Mouse (Mus musculus) MEL (cell line): Measurements from ENCODE around the gene Add1. TPM values are rescaled to one million over a fixed set of nuclear protein-coding genes. Genes with fewer than 3 reads are reported as not detected.
A peak's percentile ranks its signal among the peaks of the same experiment; 100 is the strongest.

Source experiments
- DNase-seq: peaks from one replicate; pipeline ENCODE4 v3.0.0; 2011; ENCODE audit warnings: low read depth, low spot score
- H3K27ac ChIP-seq: 2 replicates; pipeline ENCODE4 v1.5.1; 2012; ENCODE audit warnings: low read depth, mild to moderate bottlenecking, control low read depth, low read length, moderate library complexity; ENCODE audit not compliant: control insufficient read depth
- H3K27me3 ChIP-seq, 2 experiments: fragments of 150-350 bp in 1 of 2; sonication (generic) in 1 of 2; 2 replicates each; pipeline ENCODE4 v1.6.1; 2012; ENCODE audit warnings: low read length in 2 of 2, mild to moderate bottlenecking in 2 of 2, improper control_type of control experiment in 1 of 2, moderate library complexity in 1 of 2; ENCODE audit not compliant: insufficient read depth in 2 of 2, control insufficient read depth in 1 of 2
- H3K36me3 ChIP-seq, 2 experiments: 2 replicates each; pipeline ENCODE4 v1.6.1; 2012 to 2014; ENCODE audit warnings: low read length in 2 of 2, improper control_type of control experiment in 1 of 2, inconsistent platforms in 1 of 2, mild to moderate bottlenecking in 1 of 2; ENCODE audit not compliant: insufficient read depth in 2 of 2, control insufficient read depth in 1 of 2
- H3K4me1 ChIP-seq, 2 experiments: fragments of 150-350 bp in 1 of 2; sonication (generic) in 1 of 2; 2 replicates each; pipeline ENCODE4 v1.6.1; 2012; ENCODE audit warnings: low read length in 2 of 2, improper control_type of control experiment in 1 of 2, mild to moderate bottlenecking in 1 of 2; ENCODE audit not compliant: insufficient read depth in 2 of 2, control insufficient read depth in 1 of 2
- H3K4me3 ChIP-seq, 2 experiments: fragments of 150-350 bp in 1 of 2; sonication (generic) in 1 of 2; 2 replicates each; pipeline ENCODE4 v1.5.1; 2012; ENCODE audit warnings: low read depth in 2 of 2, low read length in 2 of 2, mild to moderate bottlenecking in 2 of 2, moderate library complexity in 2 of 2, control low read depth in 1 of 2, improper control_type of control experiment in 1 of 2; ENCODE audit not compliant: control insufficient read depth in 1 of 2, insufficient read depth in 1 of 2
- H3K79me2 ChIP-seq: 2 replicates; pipeline ENCODE4 v1.6.1; 2012; ENCODE audit warnings: mild to moderate bottlenecking, low read length, moderate library complexity; ENCODE audit not compliant: control insufficient read depth, poor library complexity, insufficient read depth
- H3K9ac ChIP-seq: 2 replicates; pipeline ENCODE4 v1.6.1; 2012; ENCODE audit warnings: low read depth, mild to moderate bottlenecking, control low read depth, low read length, moderate library complexity; ENCODE audit not compliant: control insufficient read depth, poor library complexity, severe bottlenecking
- H3K9me3 ChIP-seq: fragments of 150-350 bp; sonication (generic); replicated peaks from 2 replicates; pipeline ENCODE4 v1.6.1; 2012; ENCODE audit warnings: mild to moderate bottlenecking, low read length, improper control_type of control experiment, moderate library complexity; ENCODE audit not compliant: insufficient read depth
- BHLHE40 ChIP-seq: IDR thresholded peaks from 2 replicates; pipeline ENCODE4 v1.6.1; 2012; ENCODE audit warnings: low read depth, mild to moderate bottlenecking, inconsistent platforms, low read length, improper control_type of control experiment, borderline replicate concordance
- CHD1 ChIP-seq: IDR thresholded peaks from 2 replicates; pipeline ENCODE4 v1.6.1; 2012; ENCODE audit warnings: low read depth, mild to moderate bottlenecking, inconsistent platforms, low read length, improper control_type of control experiment
- CTCF ChIP-seq, 3 experiments: IDR thresholded peaks in 2 of 3; conservative IDR thresholded peaks in 1 of 3; 2 replicates each; pipeline ENCODE4 v1.5.1; 2011 to 2012; ENCODE audit warnings: low read length in 3 of 3, low read depth in 2 of 3, mild to moderate bottlenecking in 2 of 3, improper control_type of control experiment in 1 of 3, inconsistent platforms in 1 of 3, mixed read lengths in 1 of 3, moderate library complexity in 1 of 3; ENCODE audit not compliant: control insufficient read depth in 1 of 3, insufficient read depth in 1 of 3, poor library complexity in 1 of 3, severe bottlenecking in 1 of 3
- E2F4 ChIP-seq: IDR thresholded peaks from 2 replicates; pipeline ENCODE4 v1.6.1; 2011; ENCODE audit warnings: low read depth, low read length, improper control_type of control experiment, borderline replicate concordance
- ELF1 ChIP-seq: IDR thresholded peaks from 2 replicates; pipeline ENCODE4 v1.6.1; 2014; ENCODE audit warnings: low read depth, mild to moderate bottlenecking, inconsistent platforms, low read length, improper control_type of control experiment, moderate library complexity
- EP300 ChIP-seq, 2 experiments: IDR thresholded peaks; 2 replicates each; pipeline ENCODE4 v1.6.1; 2011; ENCODE audit warnings: improper control_type of control experiment in 2 of 2, low read length in 2 of 2, low read depth in 1 of 2, mild to moderate bottlenecking in 1 of 2
- ETS1 ChIP-seq: IDR thresholded peaks from 2 replicates; pipeline ENCODE4 v1.6.1; 2012; ENCODE audit warnings: low read depth, mild to moderate bottlenecking, inconsistent platforms, low read length, improper control_type of control experiment, moderate library complexity
- GABPA ChIP-seq: IDR thresholded peaks from 2 replicates; pipeline ENCODE4 v1.6.1; 2012; ENCODE audit warnings: low read depth, mild to moderate bottlenecking, inconsistent platforms, low read length, improper control_type of control experiment, moderate library complexity
- GATA1 ChIP-seq: IDR thresholded peaks from 2 replicates; pipeline ENCODE4 v1.6.1; 2011; ENCODE audit warnings: low read depth, low read length, improper control_type of control experiment
- HCFC1 ChIP-seq: IDR thresholded peaks from 2 replicates; pipeline ENCODE4 v1.6.1; 2012; ENCODE audit warnings: low read depth, mild to moderate bottlenecking, inconsistent platforms, low read length, improper control_type of control experiment, moderate library complexity
- JUND ChIP-seq: IDR thresholded peaks from 2 replicates; pipeline ENCODE4 v1.6.1; 2011; ENCODE audit warnings: low read depth, mild to moderate bottlenecking, improper control_type of control experiment, low read length
- KAT2A ChIP-seq: conservative IDR thresholded peaks from 2 replicates; pipeline ENCODE4 v1.6.1; 2012; ENCODE audit warnings: low read depth, low read length, improper control_type of control experiment, inconsistent platforms
- MAFK ChIP-seq: IDR thresholded peaks from 2 replicates; pipeline ENCODE4 v1.6.1; 2011; ENCODE audit warnings: low read depth, mild to moderate bottlenecking, low read length, improper control_type of control experiment, borderline replicate concordance
- MAX ChIP-seq: IDR thresholded peaks from 2 replicates; pipeline ENCODE4 v1.6.1; 2011; ENCODE audit warnings: low read length, improper control_type of control experiment
- MAZ ChIP-seq: IDR thresholded peaks from 2 replicates; pipeline ENCODE4 v1.6.1; 2012; ENCODE audit warnings: low read depth, mild to moderate bottlenecking, inconsistent platforms, low read length, improper control_type of control experiment
- MEF2A ChIP-seq: IDR thresholded peaks from 2 replicates; pipeline ENCODE4 v1.6.1; 2014; ENCODE audit warnings: low read depth, mild to moderate bottlenecking, inconsistent platforms, low read length, improper control_type of control experiment; ENCODE audit not compliant: poor library complexity, insufficient replicate concordance, severe bottlenecking; ENCODE audit errors: extremely low read depth
- MXI1 ChIP-seq: IDR thresholded peaks from 2 replicates; pipeline ENCODE4 v1.6.1; 2011; ENCODE audit warnings: mild to moderate bottlenecking, low read depth, low read length, improper control_type of control experiment
- MYB ChIP-seq: IDR thresholded peaks from 2 replicates; pipeline ENCODE4 v1.6.1; 2011; ENCODE audit warnings: mild to moderate bottlenecking, low read depth, low read length, improper control_type of control experiment
- MYC ChIP-seq: IDR thresholded peaks from 2 replicates; pipeline ENCODE4 v1.6.1; 2011; ENCODE audit warnings: low read depth, mild to moderate bottlenecking, low read length, improper control_type of control experiment, moderate library complexity
- NELFE ChIP-seq: IDR thresholded peaks from 2 replicates; pipeline ENCODE4 v1.6.1; 2011; ENCODE audit warnings: low read depth, low read length, improper control_type of control experiment
- NRF1 ChIP-seq: IDR thresholded peaks from 2 replicates; pipeline ENCODE4 v1.6.1; 2014; ENCODE audit warnings: low read depth, mild to moderate bottlenecking, inconsistent platforms, low read length, improper control_type of control experiment, moderate library complexity; ENCODE audit not compliant: poor library complexity, insufficient read depth, severe bottlenecking
- POLR2A ChIP-seq, 2 experiments: IDR thresholded peaks; 2 replicates each; pipeline ENCODE4 v1.6.1; 2011 to 2012; ENCODE audit warnings: low read length in 2 of 2, mild to moderate bottlenecking in 2 of 2, control low read depth in 1 of 2, improper control_type of control experiment in 1 of 2, low read depth in 1 of 2, moderate library complexity in 1 of 2; ENCODE audit not compliant: control insufficient read depth in 1 of 2, insufficient read depth in 1 of 2, poor library complexity in 1 of 2
- POLR2AphosphoS2 ChIP-seq: IDR thresholded peaks from 2 replicates; pipeline ENCODE4 v1.6.1; 2011; ENCODE audit warnings: low read length, improper control_type of control experiment
- POLR2AphosphoS5 ChIP-seq: IDR thresholded peaks from 2 replicates; pipeline ENCODE4 v1.6.1; 2012; ENCODE audit warnings: low read depth, borderline replicate concordance, mild to moderate bottlenecking, inconsistent platforms, low read length, moderate library complexity, mixed read lengths
- RAD21 ChIP-seq: IDR thresholded peaks from 2 replicates; pipeline ENCODE4 v1.6.1; 2011; ENCODE audit warnings: mild to moderate bottlenecking, low read depth, low read length, improper control_type of control experiment
- RCOR1 ChIP-seq: IDR thresholded peaks from 2 replicates; pipeline ENCODE4 v1.6.1; 2012; ENCODE audit warnings: low read depth, mild to moderate bottlenecking, inconsistent platforms, low read length, improper control_type of control experiment
- SIN3A ChIP-seq: IDR thresholded peaks from 2 replicates; pipeline ENCODE4 v1.6.1; 2012; ENCODE audit warnings: low read length, improper control_type of control experiment, inconsistent platforms
- SMC3 ChIP-seq: IDR thresholded peaks from 2 replicates; pipeline ENCODE4 v1.6.1; 2011; ENCODE audit warnings: low read depth, low read length, improper control_type of control experiment
- TAL1 ChIP-seq: IDR thresholded peaks from 2 replicates; pipeline ENCODE4 v1.6.1; 2012; ENCODE audit warnings: mild to moderate bottlenecking, inconsistent platforms, low read length, moderate library complexity, mixed read lengths
- TBP ChIP-seq: IDR thresholded peaks from 2 replicates; pipeline ENCODE4 v1.8.0; 2011; ENCODE audit warnings: low read depth, low read length, improper control_type of control experiment
- TCF12 ChIP-seq: IDR thresholded peaks from 2 replicates; pipeline ENCODE4 v1.6.1; 2014; ENCODE audit warnings: low read depth, mild to moderate bottlenecking, inconsistent platforms, low read length, improper control_type of control experiment, moderate library complexity
- UBTF ChIP-seq: IDR thresholded peaks from 2 replicates; pipeline ENCODE4 v1.6.1; 2012; ENCODE audit warnings: low read depth, mild to moderate bottlenecking, inconsistent platforms, low read length, improper control_type of control experiment, moderate library complexity, borderline replicate concordance; ENCODE audit not compliant: insufficient read depth
- USF1 ChIP-seq: IDR thresholded peaks from 2 replicates; pipeline ENCODE4 v1.6.1; 2014; ENCODE audit warnings: low read depth, mild to moderate bottlenecking, inconsistent platforms, low read length, improper control_type of control experiment, moderate library complexity
- USF2 ChIP-seq, 2 experiments: IDR thresholded peaks; 2 replicates each; pipeline ENCODE4 v1.6.1; 2011 to 2012; ENCODE audit warnings: improper control_type of control experiment in 2 of 2, low read length in 2 of 2, borderline replicate concordance in 1 of 2, inconsistent platforms in 1 of 2, low read depth in 1 of 2, mild to moderate bottlenecking in 1 of 2; ENCODE audit not compliant: insufficient read depth in 1 of 2
- ZC3H11A ChIP-seq: IDR thresholded peaks from 2 replicates; pipeline ENCODE4 v1.6.1; 2012; ENCODE audit warnings: low read depth, mild to moderate bottlenecking, inconsistent platforms, low read length, improper control_type of control experiment
- ZKSCAN1 ChIP-seq: IDR thresholded peaks from 2 replicates; pipeline ENCODE4 v1.6.1; 2012; ENCODE audit warnings: low read depth, mild to moderate bottlenecking, inconsistent platforms, low read length, improper control_type of control experiment, moderate library complexity
- ZMIZ1 ChIP-seq: IDR thresholded peaks from 2 replicates; pipeline ENCODE4 v1.6.1; 2012; ENCODE audit warnings: low read depth, mild to moderate bottlenecking, inconsistent platforms, low read length, improper control_type of control experiment, moderate library complexity
- ZNF384 ChIP-seq: IDR thresholded peaks from 2 replicates; pipeline ENCODE4 v1.6.1; 2012; ENCODE audit warnings: low read depth, mild to moderate bottlenecking, inconsistent platforms, low read length, improper control_type of control experiment
- polyA plus RNA-seq, 2 experiments: library from polyadenylated mRNA; stranded (reverse) in 1 of 2; unstranded in 1 of 2; fragments of >175 nt in 1 of 2; fragments of >200 nt in 1 of 2; gene quantifications; 2 replicates each; pipeline versions ENCODE4 v1.2.1 to v1.2.4; 2012; ENCODE audit warnings: low replicate concordance in 2 of 2, low read depth in 1 of 2; ENCODE audit not compliant: insufficient read length in 2 of 2, insufficient read depth in 1 of 2, missing spikeins in 1 of 2
- total RNA-seq: library from RNA; depleted of rRNA; stranded (reverse); fragments of 300-350 nt; gene quantifications from 2 replicates; pipeline ENCODE4 v1.2.3, GENCODE M21; 2012

Add1 gene
- total and polyA plus RNA-seq, 3 experiments, result 79.3 to 127 TPM; not detected in 1

DNA sequence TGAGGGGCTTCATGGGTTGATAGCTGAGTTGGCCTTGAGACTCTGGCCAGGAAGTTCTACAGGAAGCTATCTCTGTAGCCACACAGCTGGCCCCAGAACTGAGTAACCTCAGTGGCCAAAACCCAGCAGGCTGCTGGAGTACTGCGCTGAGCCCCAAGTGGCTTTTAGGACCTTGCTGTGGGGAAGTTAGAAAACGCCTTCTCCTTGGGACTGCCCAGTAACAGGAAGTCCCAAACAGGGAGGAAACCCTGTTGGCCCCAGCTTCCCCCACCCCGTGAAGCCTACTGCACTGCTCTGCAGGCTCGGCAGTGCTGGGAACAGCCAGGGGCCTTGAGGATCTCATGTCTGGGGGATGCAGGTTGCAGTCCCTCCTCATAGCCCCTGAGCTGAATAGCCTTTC is 30.4 kb upstream of the Add1 start:
- peak overlapping the region; percentile 55 for H3K27ac ChIP-seq
- peaks cover 10 to 17% of the 10 kb centered on the region in 2 experiments for H3K4me1 ChIP-seq
- peak; percentile 87 for DNase-seq
- H3K9me3 ChIP-seq, result no peaks in the 10 kb centered on the region
- H3K27me3 ChIP-seq, result no peaks in the 10 kb centered on the region
- peak overlapping the region; percentile 58 for H3K9ac ChIP-seq
- no peaks in the 10 kb centered on the region for H3K79me2 ChIP-seq
- H3K4me3 ChIP-seq, result peak overlapping the region; percentile 48 to 58
- peaks cover 0 to 7% of the 10 kb centered on the region in 2 experiments; a peak in 1 of 4 replicates for H3K36me3 ChIP-seq
- TF ChIP-seq TAL1 (no peak), ZC3H11A (no peak), GABPA (no peak), MAZ (peak; percentile 52; the same call in 1 of the 2 replicates), EP300 (IDR thresholded peaks at IDR 0.05; ENCODE audit: low read depth in 1 of 2, low read length in 2 of 2) (no peak), MAX (no peak), TBP (peak; percentile 64), POLR2AphosphoS5 (no peak), POLR2A (IDR thresholded peaks at IDR 0.05; ENCODE audit: control insufficient read depth in 1 of 2, insufficient read depth in 1 of 2, low read depth in 1 of 2, low read length in 2 of 2, poor library complexity in 1 of 2) (peak; percentile 73 to 77; a peak in 3 of 4 replicates), USF2 (IDR thresholded peaks at IDR 0.05; ENCODE audit: borderline replicate concordance in 1 of 2, insufficient read depth in 1 of 2, low read depth in 1 of 2, low read length in 2 of 2) (no peak), HCFC1 (peak; percentile 67; the same call in 1 of the 2 replicates), CTCF (IDR thresholded peaks at IDR 0.05 in 2 of 3, conservative IDR thresholded peaks at IDR 0.05 in 1 of 3; ENCODE audit: control insufficient read depth in 1 of 3, insufficient read depth in 1 of 3, low read depth in 2 of 3, low read length in 3 of 3, poor library complexity in 1 of 3, severe bottlenecking in 1 of 3) (no peak), SIN3A (peak; percentile 38; the same call in 1 of the 2 replicates), MYC (no peak), GATA1 (no peak), RCOR1 (no peak), KAT2A (no peak), NRF1 (no peak), SMC3 (peak; percentile 21; the same call in 1 of the 2 replicates), ETS1 (no peak), BHLHE40 (no peak), ZNF384 (no peak), POLR2AphosphoS2 (no peak), NELFE (peak; percentile 46; the same call in 1 of the 2 replicates), MEF2A (no peak), CHD1 (no peak), MAFK (no peak), UBTF (no peak), E2F4 (no peak), USF1 (no peak), JUND (no peak), MXI1 (no peak), MYB (no peak), TCF12 (peak; percentile 26; the same call in 1 of the 2 replicates), ZMIZ1 (no peak), ELF1 (peak; percentile 78), RAD21 (no peak), ZKSCAN1 (no peak)
